Mouse (Mus musculus) liver, embryonic 14.5 days (tissue): ENCODE data around the gene Zfp945.

Experiments used
- CTCF ChIP-seq: IDR thresholded peaks from 2 replicates; pipeline ENCODE4 v1.5.1; 2016; ENCODE audit warnings: antibody characterized with exemption, low read depth, control low read depth
- EP300 ChIP-seq: IDR thresholded peaks from 2 replicates; pipeline ENCODE4 v1.6.1; 2016; ENCODE audit warnings: antibody characterized with exemption, low read depth

- no peak for TF ChIP-seq EP300
- TF ChIP-seq CTCF: no peak
Measured at GRCm38 (mm10) chr17:22866421-22866844, 501 bp downstream of the Zfp945 start.
